Mouse (Mus musculus): ENCODE data around the gene Hdac6.
A peak's percentile ranks its signal among the peaks of the same experiment; 100 is the strongest.

Gene Hdac6

DNA sequence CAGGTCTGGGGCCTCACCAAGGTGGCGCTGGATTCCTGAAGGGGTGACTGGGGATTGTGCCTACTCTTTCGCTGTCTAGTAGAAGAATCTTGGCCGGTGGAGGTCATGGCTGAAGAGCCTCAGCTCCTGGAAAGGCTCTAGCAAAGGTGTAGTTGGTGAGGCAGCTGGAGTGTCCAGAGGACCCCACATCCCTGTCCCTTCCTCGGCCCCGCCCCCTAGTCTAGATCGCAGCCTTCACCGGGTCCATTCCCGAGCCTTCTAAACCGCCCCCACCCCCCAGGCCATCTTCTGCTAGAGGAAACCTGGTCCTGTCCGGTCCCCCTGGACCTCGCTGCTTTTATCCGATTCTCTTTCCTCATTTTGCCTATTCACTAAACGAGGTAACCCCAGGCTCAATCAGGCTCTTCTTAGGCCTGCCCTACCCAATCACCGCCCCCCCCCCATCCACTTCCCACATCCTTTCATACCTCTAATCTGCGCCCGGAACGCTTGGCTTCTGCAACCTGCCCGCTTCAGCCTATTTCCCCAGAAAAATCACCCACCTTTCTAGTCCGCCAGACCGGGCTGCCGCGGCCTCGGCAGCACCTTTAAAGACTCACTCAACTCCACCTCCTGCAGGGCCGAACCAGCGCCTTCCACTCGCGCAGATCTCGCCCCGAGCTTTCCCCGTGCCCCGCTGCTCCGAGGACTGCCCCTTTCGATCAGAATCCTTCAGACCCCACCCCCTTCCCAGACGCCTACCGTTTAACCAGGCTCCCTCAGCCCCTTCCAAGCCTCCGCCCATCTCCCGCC, at the start of gene Hdac6:
Gene Hdac6 (minus strand): TSS at position 782 of the 792 bp plus-strand sequence.
- peak; percentile 45 for DNase-seq

DNA sequence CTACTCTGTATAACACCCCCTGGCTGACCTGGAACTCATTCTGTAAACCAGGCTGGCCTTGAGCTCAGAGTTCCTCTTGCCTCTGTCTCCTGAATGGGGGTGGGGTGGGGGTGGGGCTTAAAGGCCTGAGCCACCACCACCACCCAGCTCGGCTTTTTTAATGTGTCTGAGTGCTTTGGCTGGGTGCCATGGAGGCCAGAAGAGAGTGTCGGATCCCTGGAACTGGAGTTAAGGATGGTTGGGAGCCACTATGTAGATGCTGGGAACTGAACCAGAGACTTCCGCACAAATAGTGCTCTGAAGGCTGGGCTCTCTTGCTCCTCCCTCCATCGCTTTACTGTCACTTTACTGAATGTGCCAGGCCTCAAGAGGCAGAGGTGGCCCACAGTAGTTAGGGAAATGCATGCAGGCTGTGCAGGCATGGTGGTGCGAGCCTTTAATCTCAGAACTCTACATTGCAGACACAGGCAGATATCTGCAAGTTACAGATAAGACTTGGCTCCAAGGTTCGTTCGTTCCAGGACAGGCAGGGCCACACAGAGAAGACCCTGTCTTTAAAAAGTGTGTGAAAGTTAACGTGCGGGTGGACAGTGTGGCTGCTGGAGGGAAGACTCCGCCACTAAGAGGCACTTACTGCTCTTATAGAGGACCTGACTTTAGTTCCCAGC, 45.5 kb upstream of the Hdac6 start:
- no peak for DNase-seq

DNA sequence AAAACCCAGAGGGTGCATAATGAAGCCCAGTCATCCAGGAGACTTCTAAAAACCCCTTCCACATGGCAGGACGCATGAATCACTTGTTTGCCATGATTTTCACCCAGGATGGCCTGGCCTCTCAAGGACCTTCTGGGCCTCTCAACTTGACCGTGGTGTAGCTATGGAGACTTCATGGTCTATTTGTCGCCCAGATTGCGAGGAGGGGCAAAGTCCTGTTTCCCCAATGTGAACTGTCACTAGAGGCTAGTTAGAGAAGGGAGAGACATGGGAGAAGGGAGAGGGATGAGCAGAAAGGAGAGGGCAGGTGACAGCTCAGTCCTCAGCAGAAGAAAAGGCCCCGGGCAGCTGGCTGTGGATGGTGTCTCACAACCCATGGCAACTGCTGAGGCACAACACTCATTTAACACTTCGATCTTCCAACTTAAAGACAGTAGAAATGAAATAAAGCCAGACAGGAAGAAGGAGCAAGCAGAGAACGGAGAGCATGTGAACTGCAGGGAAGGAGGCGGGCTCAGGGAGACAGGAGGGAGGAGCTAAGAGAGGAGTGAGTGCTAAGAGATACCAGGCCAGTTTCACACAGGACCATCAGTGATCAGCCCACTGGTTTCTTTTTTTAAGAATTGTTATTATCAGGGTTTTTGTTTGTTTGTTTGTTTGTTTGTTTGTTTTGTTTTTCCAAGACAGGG, 44.8 kb upstream of the Hdac6 start:
- no peak for DNase-seq

DNA sequence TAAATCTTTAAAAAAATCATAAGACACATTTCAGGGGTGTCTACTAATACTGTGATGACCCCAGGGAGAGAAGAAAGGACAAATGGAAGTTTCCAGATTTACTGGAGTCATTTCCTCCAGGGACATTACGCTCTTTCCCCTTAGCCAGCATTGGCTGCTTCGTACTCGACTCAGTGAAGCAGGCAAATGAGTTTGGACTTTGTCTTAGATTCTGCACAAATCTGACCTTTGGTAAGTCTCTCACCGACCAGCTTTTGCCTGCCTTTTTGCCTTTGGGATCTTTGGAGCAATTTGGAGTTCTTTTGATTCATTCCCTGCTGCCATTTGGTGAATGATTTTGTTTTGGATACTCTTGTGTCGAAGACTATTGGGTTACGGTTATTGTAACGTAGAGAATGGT, 33.7 kb upstream of the Hdac6 start:
- DNase-seq, result no peak

- DNase-seq, result no peak
Observed at GRCm38 (mm10) chrX:7977892-7978291, 30.2 kb upstream of the Hdac6 start, which contains the start of gene Gata1. Gata1 (minus strand) TSS chrX:7978071.

GRCm38 (mm10) chrX:7971292-7971691, 23.6 kb upstream of the Hdac6 start:
- no peak for DNase-seq

DNA sequence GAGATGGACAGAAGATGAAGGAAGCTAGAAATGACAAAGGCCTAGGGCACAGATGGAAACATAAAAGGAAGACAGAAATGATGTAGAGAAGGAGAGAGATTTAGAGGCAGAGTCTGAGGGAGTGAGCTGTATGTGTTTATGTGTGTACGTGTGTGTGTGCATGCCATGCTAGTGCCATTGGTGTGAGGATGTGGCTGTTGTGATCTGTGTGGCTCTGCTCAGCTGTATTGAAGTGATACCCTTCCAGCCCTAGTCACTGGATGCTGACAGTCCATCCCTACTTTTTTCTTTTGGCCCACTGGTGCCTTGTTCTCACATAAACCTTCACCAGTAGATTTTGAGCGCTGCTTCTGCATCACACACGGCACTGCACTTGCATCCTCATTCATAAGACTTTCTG, 21.2 kb upstream of the Hdac6 start:
- no peak for DNase-seq

DNA sequence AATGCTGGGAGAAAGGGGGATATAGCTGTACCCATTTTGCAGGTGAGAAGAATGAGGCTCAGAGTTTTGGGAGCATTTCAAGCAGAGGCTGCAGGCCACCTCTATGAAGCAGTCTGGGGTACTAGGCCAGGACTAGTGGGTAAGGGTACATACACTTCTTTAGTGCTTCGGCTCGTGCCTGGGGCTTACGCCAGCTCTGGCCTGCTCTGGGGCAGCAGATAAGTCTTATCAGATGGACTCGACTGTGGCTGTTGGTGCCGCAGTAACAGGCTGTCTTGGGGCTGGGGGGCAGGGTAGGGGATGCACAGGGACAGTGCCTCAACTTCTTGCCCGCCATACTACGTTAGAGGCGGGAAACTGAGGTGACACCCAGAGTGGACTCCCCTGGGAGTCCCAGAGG, 20.5 kb upstream of the Hdac6 start:
- no peak for DNase-seq

DNA sequence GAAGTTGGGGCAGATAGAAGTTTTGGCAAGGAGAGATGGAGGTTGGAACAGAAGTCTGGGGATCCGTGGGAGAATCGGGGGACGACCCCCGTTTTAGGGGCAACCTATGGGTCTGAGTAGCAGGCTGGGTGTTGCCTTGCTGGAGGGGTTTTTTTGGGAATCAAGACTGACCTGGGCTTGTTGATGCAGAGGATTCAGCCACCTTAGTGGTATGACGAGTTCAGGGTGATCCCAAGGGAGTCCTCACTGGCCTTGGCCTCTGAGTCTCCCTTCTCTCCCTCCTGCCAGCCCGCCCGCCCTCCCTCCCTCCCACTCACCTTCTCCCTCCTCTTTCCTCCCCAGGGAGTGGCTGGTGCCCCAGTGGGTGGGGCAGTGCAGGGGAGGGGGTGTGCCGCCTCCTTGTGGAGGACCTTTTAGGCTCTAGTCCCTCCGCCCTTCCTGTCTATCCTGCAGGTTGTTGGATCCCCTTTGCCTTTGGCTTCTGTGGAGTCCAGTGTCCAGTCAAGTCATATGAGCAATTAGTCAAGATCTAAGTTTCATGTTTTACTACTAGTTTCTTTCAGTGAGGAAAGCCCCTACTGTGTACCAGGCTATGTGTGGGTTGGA, 20.0 kb upstream of the Hdac6 start:
- no peak for DNase-seq

DNA sequence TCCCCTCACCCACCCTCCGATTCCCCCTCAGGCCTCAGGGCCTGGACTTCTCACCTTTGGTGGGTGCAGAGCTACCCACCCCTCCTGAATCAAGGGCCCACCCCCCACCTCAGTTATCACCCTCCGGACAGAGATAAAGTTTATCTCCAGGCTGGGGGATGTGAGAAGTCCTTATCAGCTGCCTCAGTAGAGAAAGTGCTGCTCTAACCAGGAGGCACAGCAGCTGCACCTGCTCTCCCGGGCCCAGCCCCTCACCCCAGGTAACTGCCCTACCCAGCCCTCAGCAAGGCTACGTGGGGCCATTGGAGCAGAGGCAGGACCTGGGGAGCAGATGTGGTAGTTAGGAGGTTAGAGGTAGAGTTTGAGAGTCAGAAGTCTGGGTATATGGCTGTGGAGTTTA, 18.5 kb upstream of the Hdac6 start:
- DNase-seq, result no peak

GRCm38 (mm10) chrX:7963829-7964626, 16.3 kb upstream of the Hdac6 start:
- no peak for DNase-seq

GRCm38 (mm10) chrX:7958868-7959267, 11.2 kb upstream of the Hdac6 start:
- DNase-seq, result no peak

- DNase-seq, result no peak
Observed at GRCm38 (mm10) chrX:7950091-7950490, 2.4 kb upstream of the Hdac6 start.

- DNase-seq, result peak; percentile 95
Observed at GRCm38 (mm10) chrX:7947900-7948492, 307 bp upstream of the Hdac6 start.

- DNase-seq, result no peak
Observed at GRCm38 (mm10) chrX:7945618-7946017, 2.1 kb downstream of the Hdac6 start.

DNA sequence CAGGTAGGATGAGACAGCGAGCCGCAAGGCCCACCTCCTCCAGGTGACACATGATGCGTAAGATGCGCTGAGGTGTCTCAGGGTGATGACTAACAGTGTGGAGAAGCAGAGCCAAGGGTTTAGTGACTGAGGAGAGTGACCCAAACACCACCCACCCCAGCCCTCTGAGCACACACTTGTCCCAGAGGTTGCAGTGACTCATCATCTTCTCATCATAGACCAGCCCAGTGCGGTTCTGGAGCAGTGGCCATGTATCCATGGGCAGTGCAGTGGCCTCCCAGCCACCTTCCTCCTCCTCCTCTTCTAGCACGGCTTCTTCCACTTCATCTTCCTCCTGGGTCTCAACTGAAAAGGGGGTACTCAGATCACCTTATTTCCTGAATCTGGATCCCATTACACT, 10.0 kb downstream of the Hdac6 start:
- no peak for DNase-seq

- no peak for DNase-seq
Observed at GRCm38 (mm10) chrX:7936874-7937273, 10.8 kb downstream of the Hdac6 start.

DNA sequence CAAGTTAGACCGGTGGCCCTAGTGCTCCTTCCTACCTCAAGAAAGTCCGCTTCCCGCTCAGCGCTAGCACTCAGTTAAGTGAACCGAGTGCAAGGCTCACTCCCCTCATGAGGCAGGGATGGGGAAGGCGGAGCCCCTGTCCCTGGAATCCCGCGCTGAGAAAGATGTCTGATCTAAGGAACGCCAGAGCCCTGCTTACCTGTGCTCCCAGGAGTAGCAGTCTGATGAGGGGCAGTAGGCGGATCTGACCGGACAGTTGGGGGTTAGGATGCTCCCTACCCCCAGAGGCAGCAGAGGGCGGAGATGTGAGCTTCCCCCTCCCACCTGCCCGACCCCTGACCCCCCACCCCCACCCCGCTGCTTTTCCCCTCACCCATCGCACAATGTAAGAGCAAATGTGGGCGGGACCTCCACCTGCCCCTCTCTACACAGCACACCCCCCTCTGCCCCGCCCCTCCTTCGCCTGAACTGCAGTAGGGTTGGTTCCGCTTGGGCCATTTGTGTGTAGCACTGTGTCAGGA, 19.4 kb downstream of the Hdac6 start, which contains the start of gene Eras:
Gene Eras (minus strand): TSS at position 338 of the 521 bp plus-strand sequence.
- DNase-seq, result no peak

DNA sequence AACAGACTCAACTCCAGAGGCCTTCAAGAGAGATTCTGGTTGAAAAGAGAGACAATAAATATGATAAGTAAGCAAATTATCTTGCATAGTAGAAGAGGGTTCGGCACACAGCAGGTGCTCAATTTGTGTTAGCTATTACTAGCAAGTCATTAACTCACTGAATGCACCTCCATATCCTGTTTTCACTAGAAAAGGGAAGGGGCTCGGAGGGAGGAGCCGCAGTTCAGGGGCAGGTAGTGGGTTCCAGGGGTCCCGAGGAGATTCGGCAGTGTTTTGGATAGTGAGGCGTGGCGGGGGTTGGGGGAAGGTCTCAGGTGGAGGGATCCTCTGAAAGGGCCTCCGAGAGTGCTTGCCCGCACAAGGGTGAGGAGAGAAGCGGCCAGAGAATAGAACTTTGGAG, 20.6 kb downstream of the Hdac6 start:
- no peak for DNase-seq

DNA sequence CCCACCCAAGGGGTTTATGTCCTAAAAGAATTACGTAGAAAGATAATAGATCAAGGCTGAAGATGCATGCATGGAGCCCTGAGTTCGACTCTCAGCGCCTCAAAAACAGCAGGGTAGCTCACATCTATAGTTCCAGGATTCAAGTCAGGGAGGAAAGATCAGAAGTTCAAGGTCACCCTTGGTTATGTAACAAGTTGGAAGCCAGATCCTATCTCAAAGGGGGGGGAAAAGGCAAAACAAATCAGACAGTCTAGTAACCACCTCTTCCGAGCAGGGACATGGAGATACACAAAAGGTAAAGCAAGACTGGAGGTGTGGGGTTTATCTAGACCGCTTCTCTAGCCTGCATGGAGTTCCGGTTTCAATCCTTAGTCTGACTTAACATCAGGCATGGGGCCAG, 21.4 kb downstream of the Hdac6 start:
- DNase-seq, result no peak

DNA sequence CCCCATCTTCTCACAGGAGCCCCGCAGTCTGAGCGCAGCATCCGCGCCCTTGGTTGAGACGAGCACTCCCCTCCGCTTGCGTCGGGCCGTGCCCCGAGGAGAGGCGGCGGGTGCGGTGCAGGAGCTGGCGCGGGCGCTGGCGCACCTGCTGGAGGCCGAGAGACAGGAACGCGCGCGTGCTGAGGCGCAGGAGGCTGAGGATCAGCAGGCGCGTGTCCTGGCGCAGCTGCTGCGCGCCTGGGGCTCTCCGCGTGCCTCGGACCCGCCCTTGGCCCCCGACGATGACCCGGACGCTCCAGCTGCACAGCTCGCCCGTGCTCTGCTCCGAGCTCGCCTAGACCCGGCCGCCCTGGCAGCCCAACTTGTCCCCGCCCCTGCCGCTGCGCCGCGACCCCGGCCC, 25.7 kb downstream of the Hdac6 start:
- no peak for DNase-seq
